Mouse (Mus musculus): ENCODE results near the gene Nucb2.

DNA sequence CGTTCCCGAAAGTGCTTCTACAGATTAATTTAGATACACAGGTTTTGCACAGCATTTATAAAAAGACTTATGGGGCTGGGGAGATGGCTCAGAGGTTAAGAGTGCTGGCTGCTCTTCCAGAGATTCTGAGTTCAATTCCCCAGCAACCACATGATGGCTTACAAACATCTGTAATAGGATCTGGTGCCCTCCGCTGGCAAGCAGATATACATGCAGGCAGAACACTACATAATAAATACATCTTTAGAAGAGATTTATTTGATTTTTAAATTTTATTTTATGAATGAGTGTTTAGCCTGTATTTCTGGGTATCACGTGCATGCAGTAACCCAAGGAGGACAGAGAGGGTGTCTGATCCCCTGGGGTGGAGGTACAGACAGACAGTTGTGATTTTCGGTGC is 9.9 kb downstream of the Nucb2 start:
- no peak for TF ChIP-seq POLR2A (IDR thresholded peaks at IDR 0.05; ENCODE audit: control insufficient read depth, low read depth, low read length)
- TF ChIP-seq CTCF (IDR thresholded peaks at IDR 0.05; ENCODE audit: control insufficient read depth, insufficient read depth, insufficient replicate concordance, low read depth, low read length), result no peak
